Mouse (Mus musculus) limb, embryonic 14.5 days (tissue): ENCODE results near the gene Eif2d. TPM values are rescaled to one million over a fixed set of nuclear protein-coding genes. Genes with fewer than 3 reads are reported as not detected.

Source experiments
- ATAC-seq: fragments of 200-750 bp; cut with Nextera tagmentation; 2 replicates; pipeline ENCODE4 v1.8.0; 2017; ENCODE audit warnings: low read depth, moderate number of reproducible peaks, moderate TSS enrichment; ENCODE audit not compliant: low FRiP score
- DNase-seq: peaks from one replicate; pipeline ENCODE4 v3.0.0-alpha.2; 2015; ENCODE audit warnings: low spot score
- H3K27ac ChIP-seq: fragments of 300-500 bp; sonication (generic); replicated peaks from 2 replicates; pipeline ENCODE4 v1.5.1; 2014; ENCODE audit warnings: low read depth, mild to moderate bottlenecking, low read length, moderate library complexity, mixed read lengths
- H3K27me3 ChIP-seq: fragments of 300-500 bp; sonication (generic); 2 replicates; pipeline ENCODE4 v1.6.1; 2014; ENCODE audit warnings: low read length, mixed read lengths; ENCODE audit not compliant: control insufficient read depth, insufficient read depth
- H3K36me3 ChIP-seq: fragments of 300-500 bp; sonication (generic); 2 replicates; pipeline ENCODE4 v1.6.1; 2014; ENCODE audit warnings: mild to moderate bottlenecking, low read length, moderate library complexity, mixed read lengths; ENCODE audit not compliant: control insufficient read depth, insufficient read depth
- H3K4me1 ChIP-seq: fragments of 300-500 bp; sonication (generic); 2 replicates; pipeline ENCODE4 v1.6.1; 2014; ENCODE audit warnings: antibody characterized with exemption, low read length, mixed read lengths; ENCODE audit not compliant: control insufficient read depth, insufficient read depth
- H3K4me2 ChIP-seq: fragments of 300-500 bp; sonication (generic); replicated peaks from 2 replicates; pipeline ENCODE4 v1.6.1; 2014; ENCODE audit warnings: low read depth, mild to moderate bottlenecking, low read length, moderate library complexity; ENCODE audit not compliant: severe bottlenecking
- H3K4me3 ChIP-seq: fragments of 300-500 bp; sonication (generic); replicated peaks from 2 replicates; pipeline ENCODE4 v1.5.1; 2014; ENCODE audit warnings: low read length
- H3K9ac ChIP-seq: fragments of 300-500 bp; sonication (generic); 2 replicates; pipeline ENCODE4 v1.6.1; 2014; ENCODE audit warnings: mild to moderate bottlenecking, low read depth, low read length, moderate library complexity; ENCODE audit not compliant: severe bottlenecking
- H3K9me3 ChIP-seq: fragments of 300-500 bp; sonication (generic); 2 replicates; pipeline ENCODE4 v1.6.1; 2016; ENCODE audit warnings: low read length; ENCODE audit not compliant: control insufficient read depth
- POLR2A ChIP-seq: fragments of 200-500 bp; IDR thresholded peaks from 2 replicates; pipeline ENCODE4 v1.8.0; 2012; ENCODE audit warnings: inconsistent platforms, mild to moderate bottlenecking, moderate library complexity, borderline replicate concordance; ENCODE audit not compliant: insufficient read depth, insufficient read length; ENCODE audit errors: extremely low read depth
- WGBS: fragments of 180-500 bp; shearing (Covaris S2); extraction: QIAGEN DNeasy Blood & Tissue Kit; methylation state at CpG from one replicate; pipeline ENCODE4 v1.1.7; 2014; 5-methylcytosine and 5-hydroxymethylcytosine counted together
- polyA plus RNA-seq, 2 experiments: library from polyadenylated mRNA; depleted of rRNA in 1 of 2; stranded (reverse) in 1 of 2; unstranded in 1 of 2; fragments of >200 nt; fragmentation: Nextera tagmentation in 1 of 2; extraction: Ambion mirVana in 1 of 2; gene quantifications; 2 replicates each; pipeline versions ENCODE4 v1.2.1 to v1.2.3; 2012 to 2014

The Eif2d gene
- polyA plus RNA-seq, 2 experiments, result 59.8 to 61.9 TPM

DNA sequence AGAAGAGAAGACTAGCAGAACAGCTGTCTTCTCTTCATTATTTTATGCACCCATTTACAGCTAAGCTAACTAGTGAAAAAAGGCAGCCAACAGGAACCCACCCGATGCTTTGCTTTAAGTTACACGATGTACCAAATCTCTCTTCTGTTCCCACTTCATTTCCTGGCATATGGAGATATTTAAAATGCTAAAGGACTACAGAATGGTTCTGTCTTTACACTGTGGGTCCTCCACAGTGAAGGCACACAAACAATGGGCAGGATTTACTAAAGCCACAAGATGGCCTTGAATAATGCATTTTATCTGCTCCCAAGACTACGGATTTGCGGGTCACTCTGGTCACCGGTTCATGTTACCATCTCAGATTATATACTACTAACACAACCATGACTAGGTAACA lies 15.9 kb upstream of the Eif2d start:
- H3K27me3 ChIP-seq, result no peaks in the 10 kb centered on the region
- H3K4me3 ChIP-seq, result peak overlapping the region; percentile 79
- H3K9me3 ChIP-seq, result no peaks in the 10 kb centered on the region
- WGBS, result 25% methylated on average over 5 of the region's 5 CpGs
- H3K4me1 ChIP-seq, result no peaks in the 10 kb centered on the region; the same call in 1 of the 2 replicates
- DNase-seq (no peak), ATAC-seq (no peak)
- no peak overlapping the region for H3K9ac ChIP-seq
- H3K36me3 ChIP-seq, result no peaks in the 10 kb centered on the region
- H3K27ac ChIP-seq, result no peak overlapping the region
- H3K4me2 ChIP-seq, result peak overlapping the region; percentile 93; the same call in 1 of the 2 replicates
- TF ChIP-seq POLR2A, result no peak

DNA sequence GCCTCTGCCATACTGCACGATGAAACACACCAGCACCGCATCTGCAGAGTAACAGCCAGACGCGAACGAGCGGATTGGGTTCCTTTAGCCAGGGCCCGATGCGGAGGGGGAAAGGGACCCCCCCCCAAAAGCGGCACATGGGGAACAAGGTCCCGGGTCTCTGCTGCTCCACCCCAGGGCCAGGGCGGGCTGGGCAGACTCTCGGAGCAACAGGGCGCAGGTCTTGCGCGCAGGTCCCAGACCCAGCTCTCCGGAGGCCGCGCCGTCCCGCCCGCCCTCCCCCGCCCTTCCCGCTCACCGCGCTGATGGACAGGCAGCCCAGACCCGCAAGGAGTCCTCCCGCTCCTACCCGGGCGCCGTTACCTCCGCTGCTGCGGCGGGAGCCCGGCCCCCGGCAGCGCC lies 15.3 kb upstream of the Eif2d start:
- no peak for TF ChIP-seq POLR2A
- DNase-seq (no peak), ATAC-seq (peak; percentile 70)
- Histone ChIP-seq H3K27me3 (no peaks in the 10 kb centered on the region), H3K4me3 (peak overlapping the region; percentile 79), H3K4me2 (peak overlapping the region; percentile 93), H3K9me3 (no peaks in the 10 kb centered on the region), H3K27ac (peak overlapping the region; percentile 89; the same call in 1 of the 2 replicates), H3K36me3 (no peaks in the 10 kb centered on the region), H3K4me1 (no peaks in the 10 kb centered on the region; the same call in 1 of the 2 replicates), H3K9ac (peak overlapping the region; percentile 64)
- 0% methylated on average over 33 of the region's 36 CpGs for WGBS

DNA sequence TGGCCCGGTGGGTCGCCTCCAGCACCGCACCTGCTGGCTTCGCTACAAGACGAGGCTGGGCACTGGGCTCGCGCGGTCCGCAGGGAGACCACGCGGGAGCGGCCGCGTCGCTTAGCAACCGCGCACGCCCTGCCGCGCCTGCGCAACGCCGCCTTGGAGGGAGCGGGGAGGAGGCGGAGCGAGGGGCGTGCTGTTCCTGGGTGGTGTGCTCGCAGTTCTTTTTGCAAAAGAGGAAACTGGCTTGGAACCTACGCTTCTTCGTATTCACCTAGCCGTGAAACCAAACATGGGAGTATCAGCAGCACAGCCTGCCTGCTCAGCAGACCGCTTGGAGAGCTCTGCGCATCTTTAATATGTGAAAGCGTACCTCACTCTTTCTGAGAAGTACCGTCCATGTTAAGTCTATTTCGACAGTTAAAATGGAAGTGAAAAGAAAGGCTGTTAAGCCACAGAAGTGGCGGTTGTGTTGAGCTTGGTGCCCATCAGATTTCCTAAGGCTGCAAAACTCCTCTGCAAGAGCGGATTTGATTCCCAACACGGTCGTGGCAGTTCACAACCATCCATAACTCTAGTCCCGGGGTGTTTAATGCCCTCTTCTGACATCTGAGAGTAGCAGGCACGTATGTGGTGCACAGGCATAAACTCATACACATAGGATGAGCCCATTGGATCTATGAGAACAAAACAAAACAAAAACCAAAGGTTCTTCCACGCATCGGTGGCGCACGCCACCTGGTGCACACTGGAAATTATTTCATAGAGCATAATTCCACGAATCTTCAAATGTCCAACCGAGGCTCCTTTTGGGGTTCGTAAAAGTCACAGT lies 14.6 kb upstream of the Eif2d start, which contains the start of gene Dyrk3:
TSS of gene Dyrk3 (minus strand) at position 150 of the 826 bp plus-strand sequence.
- H3K36me3 ChIP-seq, result no peaks in the 10 kb centered on the region
- peak; percentile 91 for DNase-seq
- H3K27me3 ChIP-seq, result no peaks in the 10 kb centered on the region
- peak; percentile 52; the same call in 1 of the 2 replicates for TF ChIP-seq POLR2A
- H3K9me3 ChIP-seq, result no peaks in the 10 kb centered on the region
- H3K4me3 ChIP-seq, result peak within 1 kb of the TSS; percentile 79
- H3K4me2 ChIP-seq, result peak within 1 kb of the TSS; percentile 93
- peak within 1 kb of the TSS; percentile 64 for H3K9ac ChIP-seq
- H3K4me1 ChIP-seq, result no peaks in the 10 kb centered on the region; the same call in 1 of the 2 replicates
- H3K27ac ChIP-seq, result peak within 1 kb of the TSS; percentile 89
- ATAC-seq, result peak; percentile 97
- whole genome bisulfite sequencing, result 6% methylated on average over 44 of the region's 49 CpGs

DNA sequence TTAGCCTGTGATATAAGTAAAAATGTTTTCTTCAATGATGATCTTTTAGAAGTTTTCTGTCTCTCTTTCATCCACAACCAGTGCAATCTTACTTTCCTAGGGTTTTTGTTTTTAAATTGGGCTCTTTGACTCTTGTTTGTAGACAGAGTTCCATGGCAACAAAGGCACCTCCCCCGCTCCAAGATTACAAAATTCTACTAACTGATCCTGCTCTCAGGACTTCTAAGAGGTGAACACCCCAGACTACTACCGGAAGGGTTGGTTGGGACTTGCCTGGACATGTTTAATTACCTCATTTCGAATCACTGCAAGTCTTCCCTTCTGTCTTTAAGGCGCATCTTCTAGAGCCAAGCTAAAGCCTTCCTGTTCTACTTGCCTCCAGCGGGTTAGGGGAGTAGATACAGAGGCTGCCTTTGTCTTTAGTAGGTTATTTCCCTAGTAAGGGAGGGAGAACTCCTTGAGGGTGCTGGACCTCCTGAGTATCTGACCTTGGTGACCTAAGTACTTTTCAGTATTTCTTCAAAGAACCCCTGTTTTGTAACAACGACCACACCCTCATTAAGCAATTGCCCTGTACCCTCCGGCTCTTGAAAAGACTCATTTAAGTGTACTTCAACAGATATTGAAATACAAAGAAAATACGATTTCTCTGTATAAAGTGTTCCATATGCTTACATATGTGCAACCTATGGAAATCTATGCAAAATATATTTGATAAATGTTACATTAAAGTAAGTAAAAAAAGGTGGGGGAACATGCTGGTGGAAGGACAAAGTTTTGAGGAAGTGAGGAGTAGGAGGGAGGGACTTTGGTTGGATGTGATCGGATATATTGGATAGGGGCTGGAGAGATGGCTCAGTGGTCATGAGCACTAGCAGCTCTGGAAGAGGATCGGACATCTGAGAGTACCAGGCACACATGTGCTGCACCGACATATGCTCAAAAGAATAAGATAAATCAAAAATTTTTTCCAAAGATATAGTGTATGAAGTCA lies 13.6 kb upstream of the Eif2d start:
- H3K4me2 ChIP-seq, result peak overlapping the region; percentile 93
- H3K4me1 ChIP-seq, result no peaks in the 10 kb centered on the region; the same call in 1 of the 2 replicates
- H3K27me3 ChIP-seq, result no peaks in the 10 kb centered on the region
- no peaks in the 10 kb centered on the region for H3K9me3 ChIP-seq
- peak overlapping the region; percentile 89; the same call in 1 of the 2 replicates for H3K27ac ChIP-seq
- DNase-seq, result peak; percentile 17
- no peaks in the 10 kb centered on the region for H3K36me3 ChIP-seq
- peak overlapping the region; percentile 64; the same call in 1 of the 2 replicates for H3K9ac ChIP-seq
- peak overlapping the region; percentile 79 for H3K4me3 ChIP-seq
- TF ChIP-seq POLR2A, result no peak
- ATAC-seq, result no peak
- 69% methylated on average over 11 of the region's 11 CpGs for WGBS

DNA sequence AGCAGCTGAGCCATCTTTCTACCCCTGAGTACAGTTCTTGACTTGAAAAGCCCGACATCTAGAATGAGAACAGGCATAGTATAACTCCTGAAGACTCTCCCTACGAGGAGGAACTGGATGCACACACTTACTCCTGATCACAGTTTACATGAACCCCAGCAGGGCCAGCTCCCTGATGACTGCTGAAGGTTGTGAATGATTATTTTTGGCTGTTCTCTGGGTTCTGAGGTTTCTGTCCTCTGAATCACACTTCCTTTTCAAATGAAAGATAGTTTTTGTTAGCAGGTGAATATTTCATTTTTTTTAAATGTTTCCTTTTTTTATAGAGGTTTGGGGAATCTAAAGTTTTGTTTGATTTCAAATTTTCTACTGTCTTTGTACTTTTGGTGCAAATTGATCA lies 11.5 kb upstream of the Eif2d start:
- Histone ChIP-seq H3K36me3 (no peaks in the 10 kb centered on the region), H3K9me3 (no peaks in the 10 kb centered on the region), H3K4me3 (no peak overlapping the region), H3K4me1 (no peaks in the 10 kb centered on the region; the same call in 1 of the 2 replicates), H3K27me3 (no peaks in the 10 kb centered on the region), H3K27ac (no peak overlapping the region), H3K4me2 (no peak overlapping the region), H3K9ac (no peak overlapping the region)
- ATAC-seq (no peak), DNase-seq (no peak)
- no peak for TF ChIP-seq POLR2A
- WGBS, result 67% methylated on average over 2 of the region's 2 CpGs
